Mouse (Mus musculus): ENCODE data around the gene Chn1. TPM values are rescaled to one million over a fixed set of nuclear protein-coding genes. Genes with fewer than 3 reads are reported as not detected.

Gene Chn1
- total RNA-seq, 4 experiments from 2014 or later: 1,425 to 1,608 (median 1,542) TPM

DNA sequence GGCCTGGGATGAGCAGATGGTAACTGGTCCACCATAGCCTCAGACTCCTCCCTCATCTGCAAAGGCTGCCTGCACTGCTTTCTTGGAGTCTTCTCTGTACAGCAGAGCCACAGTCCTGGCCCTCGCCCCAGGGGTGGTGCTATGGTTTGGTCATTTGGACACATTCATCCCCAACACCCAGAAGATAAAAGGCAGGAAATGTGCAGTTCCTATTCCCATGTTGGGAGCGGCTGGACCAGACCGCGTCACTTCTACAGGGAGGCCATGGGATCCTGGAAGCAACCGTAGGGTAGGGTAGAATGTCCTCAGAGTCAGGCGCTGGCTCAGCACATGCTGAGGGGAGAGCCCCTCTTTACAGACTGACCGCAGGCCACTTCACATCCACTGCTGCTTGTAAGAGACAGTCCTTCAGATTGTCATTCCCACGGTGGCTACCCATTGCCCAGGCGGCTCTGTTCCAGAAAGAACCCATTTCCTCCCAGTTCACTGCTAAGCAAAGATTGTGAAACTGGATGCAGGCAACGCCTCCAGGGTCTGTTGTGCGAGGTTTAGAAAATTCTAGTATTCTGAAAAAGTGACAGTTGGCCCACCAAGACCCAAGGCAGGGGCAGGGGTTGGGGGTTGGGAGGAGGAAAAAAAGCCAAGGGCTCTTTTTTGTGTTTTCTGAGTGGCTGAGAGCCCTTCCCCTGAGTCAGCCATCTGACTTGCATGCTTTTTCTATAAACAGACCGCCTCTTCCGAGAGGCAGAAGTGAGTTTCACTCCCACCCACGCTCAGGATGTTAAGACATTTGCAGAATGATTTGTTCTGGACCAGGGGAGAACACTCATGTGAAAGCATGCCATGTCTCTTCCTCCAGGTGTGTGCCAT is 182.7 kb downstream of the Chn1 start:
- peak; percentile 63 to 82 for DNase-seq (ENCODE audit: low spot score in 2 of 2)

DNA sequence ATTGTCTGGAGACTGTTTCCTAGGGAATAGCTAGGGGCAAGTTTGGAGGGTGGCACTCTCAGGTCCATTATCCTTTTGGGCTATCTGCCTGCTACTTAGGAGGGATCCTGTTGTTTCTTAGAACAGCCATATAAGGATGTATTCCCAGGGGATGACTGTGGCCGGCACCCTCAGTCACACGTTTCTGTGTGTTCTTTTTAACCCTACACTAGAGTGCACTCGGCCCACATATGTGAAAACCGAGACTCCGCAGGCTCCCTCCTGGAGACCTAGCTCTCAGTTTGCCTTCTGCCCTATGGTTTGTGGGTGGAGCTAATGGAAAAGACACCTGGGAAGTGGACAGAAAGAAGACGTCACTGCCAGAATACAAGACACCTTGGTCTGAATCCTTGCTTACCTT is 183.9 kb downstream of the Chn1 start:
- no peak for DNase-seq (ENCODE audit: low spot score in 2 of 2)

DNA sequence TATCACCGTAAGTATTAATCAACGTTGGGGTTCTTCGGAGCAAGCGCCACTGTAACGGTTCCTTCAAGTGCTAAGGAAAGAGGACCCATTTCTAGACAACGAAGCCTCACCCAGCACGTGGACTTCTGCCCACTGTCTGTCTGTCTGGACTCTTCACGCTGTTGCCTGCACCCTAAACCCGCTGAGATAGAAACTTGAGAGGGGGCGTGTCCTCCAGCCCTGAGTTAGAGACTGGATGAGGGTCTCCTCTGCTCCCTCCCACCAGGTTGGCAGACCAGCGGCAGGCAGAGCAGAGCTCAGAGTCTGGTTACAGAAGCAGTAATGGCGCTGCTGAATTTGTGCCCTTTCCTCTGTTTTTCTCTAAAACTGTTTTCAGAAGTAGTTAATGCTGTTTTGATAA is 185.0 kb downstream of the Chn1 start:
- DNase-seq (ENCODE audit: low spot score in 2 of 2): no peak

DNA sequence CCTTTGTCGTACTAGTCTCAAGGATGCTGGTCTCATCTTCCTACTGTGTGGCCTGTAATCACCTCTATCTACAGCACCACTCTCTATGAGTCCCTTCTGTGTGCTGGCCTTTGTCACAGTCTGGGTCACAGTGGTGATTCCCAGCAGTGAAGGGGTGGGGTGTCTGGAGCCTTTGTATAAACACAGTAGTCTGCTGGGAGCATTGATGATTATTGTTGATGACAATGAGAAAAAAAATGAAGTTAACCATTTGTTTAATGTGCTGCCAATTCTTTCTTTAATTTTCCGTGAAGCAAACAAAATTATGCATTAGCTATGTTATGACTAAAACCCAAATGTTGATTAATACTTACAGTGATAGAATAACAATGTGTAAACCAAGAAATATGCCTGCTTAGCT is 186.2 kb downstream of the Chn1 start:
- DNase-seq (ENCODE audit: low spot score in 2 of 2): no peak

DNA sequence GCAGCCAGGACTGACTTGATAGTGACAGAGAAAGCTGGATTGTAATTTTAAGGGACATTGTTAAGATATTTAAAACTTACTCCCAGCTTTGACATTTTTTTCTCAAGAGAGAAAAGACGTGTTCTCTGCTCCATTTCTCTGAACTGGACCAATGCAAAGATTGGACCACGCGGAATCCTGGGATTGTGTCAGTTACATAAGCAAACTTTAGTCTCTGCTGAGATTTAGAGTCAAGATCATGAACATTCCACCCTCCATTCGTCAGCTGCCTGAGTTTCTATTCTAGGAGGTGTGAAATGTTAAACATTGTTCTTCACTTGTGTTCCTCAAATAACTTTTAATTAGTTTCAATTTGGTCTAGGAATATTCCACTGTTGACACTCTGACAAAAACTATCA is 188.0 kb downstream of the Chn1 start:
- DNase-seq (ENCODE audit: low spot score in 2 of 2): no peak

DNA sequence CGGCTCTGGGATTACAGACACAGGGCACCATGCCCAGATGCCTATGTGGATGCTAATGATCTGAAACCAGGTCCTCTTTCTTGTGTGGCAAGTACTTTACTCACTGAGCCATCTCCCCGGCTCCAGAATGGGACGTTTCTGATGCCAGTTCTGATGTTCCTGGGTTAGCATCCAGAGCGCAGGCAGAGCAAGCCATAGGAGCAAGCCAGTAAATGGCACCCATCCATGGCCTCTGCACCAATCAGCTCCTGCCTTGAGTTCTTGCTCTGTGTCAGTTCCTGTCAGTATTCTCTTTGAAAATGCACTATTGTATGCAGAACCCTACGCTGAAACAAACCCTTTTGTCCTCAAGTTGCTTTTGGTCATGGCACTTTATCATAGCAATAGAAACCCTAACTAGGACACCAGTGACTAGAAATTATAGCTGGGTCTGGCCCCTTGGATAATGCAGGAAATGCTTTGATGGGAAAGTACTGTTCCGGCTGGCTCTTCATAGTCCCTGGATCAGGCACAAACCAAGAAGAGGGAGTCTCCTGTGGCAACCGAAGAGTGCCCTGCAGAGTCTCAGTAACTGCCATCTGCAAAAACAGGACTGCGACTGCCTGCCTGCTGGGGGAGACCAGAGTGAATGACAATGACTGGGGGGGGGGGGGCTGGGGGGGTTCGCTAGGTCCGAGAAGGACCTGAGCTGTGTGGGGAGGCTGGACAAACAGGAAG is 188.6 kb downstream of the Chn1 start:
- DNase-seq (ENCODE audit: low spot score in 2 of 2): no peak

DNA sequence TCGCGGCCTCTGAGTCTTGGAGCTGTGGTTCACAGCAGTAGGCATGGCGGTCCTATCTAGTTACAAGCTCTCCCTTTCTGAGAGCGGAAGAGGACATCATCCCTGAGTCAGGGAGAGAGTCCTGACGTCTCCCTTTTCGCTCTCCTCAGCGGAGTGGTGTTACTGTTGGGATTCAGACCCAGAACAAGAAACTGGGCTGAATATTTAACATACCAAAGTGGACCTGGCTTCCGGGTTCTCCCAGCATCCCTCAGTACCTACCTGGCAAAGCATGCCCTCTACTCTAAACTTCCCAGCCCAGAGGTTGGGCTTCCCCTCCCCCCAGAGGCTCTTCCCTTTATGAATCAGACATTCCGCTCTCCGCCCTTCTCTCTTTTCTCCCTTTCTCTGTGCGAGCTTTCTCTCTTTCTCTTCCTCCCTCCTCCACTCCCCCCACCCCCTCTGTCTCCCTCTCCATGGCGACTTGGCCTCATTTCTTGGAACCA is 189.8 kb downstream of the Chn1 start:
- no peak for DNase-seq (ENCODE audit: low spot score in 2 of 2)

DNA sequence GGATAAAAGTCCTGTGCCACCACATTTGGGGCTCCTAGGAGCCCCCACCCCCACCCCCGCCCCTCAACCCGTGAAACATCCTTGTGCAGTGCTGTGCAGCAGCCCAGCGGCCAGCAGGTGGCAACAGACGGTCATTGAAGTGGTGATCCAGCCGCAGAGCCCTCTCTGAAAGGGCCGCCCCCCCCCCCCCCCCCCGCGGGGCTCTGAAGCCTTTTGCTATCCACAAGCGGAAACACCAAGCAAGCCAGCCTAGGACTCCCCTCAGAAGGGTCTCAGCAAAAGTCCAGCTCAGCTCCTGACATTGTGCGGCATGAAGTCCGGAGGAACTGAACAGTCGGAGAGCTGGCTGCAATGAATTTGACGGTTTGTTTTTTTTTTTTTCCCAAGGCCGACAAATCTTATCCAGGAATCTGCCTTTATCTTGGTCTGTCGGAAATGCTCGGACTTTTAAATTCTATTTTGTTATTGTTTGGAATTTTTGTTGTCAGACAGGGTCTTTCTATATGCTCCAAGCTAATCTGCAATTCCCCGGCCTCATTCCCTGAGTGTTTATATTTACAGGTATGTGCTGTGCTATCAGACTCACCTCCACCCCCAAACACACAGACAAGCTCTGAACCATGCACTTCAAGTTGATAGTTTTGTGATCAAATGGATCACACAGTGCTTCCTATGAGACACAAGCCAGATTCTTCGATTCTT is 190.3 kb downstream of the Chn1 start:
- DNase-seq (ENCODE audit: low spot score in 2 of 2): peak in 1 of 2 experiments; percentile 79

DNA sequence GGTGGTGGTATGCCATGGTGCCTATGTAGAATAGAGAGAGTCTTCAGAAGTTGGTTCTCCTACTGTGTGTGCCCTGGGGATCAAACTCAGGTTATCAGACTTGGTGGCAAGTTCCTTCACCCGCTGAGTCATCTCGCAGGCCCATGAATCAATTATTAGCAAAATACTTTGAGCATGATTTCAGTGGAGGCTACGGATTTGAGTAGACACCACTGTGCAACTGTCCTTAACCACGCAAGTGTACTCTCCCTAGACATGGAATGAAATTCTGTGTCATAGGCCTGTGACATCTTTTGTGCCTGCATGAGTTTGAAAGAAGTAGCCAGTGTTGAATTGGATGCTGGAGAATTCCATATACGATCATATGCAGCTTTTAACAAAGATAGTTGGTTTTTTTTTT is 194.4 kb downstream of the Chn1 start:
- DNase-seq (ENCODE audit: low spot score in 2 of 2): no peak

DNA sequence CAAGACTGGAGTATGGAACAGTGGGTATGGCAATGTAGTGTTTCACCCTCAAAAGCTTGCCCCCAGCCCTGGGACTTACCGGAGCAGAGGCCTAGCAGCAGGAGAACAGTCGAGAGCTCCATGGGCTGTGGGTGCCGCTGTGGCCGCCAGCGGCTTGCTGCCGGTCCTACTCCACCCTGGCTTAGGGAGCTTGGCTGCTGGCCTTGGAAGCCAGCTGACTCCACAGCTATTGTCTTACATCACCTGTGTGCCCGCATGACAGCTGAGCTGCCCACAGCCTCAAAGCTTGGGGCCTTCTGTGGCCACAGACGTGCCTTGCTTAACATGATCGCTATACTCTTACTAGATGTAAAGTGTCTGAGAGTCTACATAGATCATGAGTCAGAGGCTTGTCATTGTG is 195.0 kb downstream of the Chn1 start, which contains the start of gene Chrna1:
Gene Chrna1 (minus strand): TSS at position 173 of the 400 bp plus-strand sequence.
- no peak for DNase-seq (ENCODE audit: low spot score in 2 of 2)

DNA sequence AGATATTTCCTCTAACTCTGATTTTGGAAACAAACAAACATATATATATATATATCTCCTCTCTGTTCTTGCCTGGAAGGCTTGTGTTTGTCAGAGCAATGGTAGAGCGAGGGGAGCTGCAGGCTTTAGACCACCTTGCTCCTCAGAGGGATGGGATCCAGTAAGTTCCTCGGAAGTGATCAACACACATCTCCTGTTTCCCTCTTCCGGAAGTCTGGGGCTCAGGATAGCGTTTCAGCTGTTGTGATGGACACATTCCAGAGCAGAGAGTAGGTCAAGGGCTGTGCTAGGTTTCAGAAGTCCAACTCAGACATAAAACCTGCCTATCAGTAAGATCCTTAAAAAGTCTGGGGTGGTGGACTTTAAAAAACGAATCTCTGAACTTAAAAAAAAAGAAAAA is 196.0 kb downstream of the Chn1 start:
- no peak for DNase-seq (ENCODE audit: low spot score in 2 of 2)

DNA sequence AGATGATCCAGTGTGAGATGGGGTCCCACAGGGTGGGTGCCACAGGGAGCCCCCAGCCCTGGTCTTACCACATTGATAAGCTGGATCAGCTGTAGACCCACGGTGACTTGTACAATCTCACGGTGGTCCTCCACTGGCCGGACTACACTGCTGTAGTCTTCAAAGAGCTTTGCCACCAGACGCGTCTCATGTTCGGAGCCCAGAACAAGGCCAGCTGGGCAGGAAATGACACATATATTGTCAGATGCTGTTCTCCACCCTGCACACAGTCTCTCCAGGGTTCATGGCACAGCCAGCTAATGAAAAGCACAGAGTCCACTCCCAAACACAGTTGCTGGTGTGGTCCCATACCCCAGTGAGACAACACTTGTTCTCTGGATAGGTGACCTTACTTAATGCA is 200.7 kb downstream of the Chn1 start:
- no peak for DNase-seq (ENCODE audit: low spot score in 2 of 2)

DNA sequence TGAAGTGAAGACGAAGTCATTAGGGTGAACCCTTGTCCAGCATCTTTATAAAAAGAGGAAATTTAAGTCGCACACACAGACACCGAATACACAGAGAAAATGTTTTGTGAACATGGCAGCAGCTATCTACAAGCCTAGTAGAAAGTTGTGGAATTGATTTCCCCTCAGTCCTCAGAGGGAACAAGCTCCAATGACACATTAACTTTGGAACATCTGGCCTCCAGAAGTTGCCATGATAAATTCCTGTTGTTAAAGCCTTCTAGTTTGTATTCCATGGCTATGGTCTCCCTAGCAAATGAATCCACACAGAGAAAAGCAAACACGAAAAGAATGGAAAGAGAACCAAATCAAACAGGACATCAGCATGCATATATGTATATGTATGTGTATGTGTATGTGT is 201.6 kb downstream of the Chn1 start:
- DNase-seq (ENCODE audit: low spot score in 2 of 2): no peak

DNA sequence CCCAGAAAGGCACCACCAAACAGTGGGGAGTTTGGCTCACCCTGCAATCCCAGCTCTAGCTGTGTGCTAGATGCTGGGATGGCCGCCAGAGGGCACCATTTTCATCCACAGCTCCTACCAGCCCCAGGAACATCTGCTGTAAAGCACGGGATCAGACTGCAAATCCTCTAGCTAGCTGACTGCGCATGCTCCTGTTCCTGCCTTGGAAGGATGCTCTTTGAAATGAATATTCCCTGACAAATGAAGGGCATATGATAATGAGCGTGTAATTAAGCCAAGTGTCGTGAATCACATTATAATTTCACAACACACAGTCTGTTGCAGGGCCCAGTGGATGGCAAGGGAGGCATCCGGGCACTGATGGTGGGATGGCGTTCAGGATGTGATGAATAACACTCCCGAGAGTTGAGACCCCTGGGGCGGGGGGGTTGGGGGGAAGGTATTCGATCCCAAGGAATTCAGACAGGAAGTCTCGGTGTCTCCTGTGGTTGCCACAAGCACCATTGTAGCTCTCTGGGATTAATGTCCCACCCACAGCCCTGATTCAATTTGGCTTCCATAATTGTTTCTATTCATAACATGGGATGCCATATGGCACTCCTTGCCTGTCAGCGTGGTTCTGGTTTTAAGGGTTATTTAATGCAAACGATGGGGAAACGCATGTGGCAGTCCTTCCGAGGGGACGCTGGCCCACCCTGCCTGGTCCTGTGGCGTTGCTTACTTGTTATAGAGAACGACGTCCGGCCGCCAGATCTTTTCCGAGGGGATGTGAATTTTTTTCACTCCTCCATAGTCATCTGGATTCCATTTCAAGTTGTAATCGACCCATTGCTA is 202.4 kb downstream of the Chn1 start:
- DNase-seq (ENCODE audit: low spot score in 2 of 2): peak; percentile 94

DNA sequence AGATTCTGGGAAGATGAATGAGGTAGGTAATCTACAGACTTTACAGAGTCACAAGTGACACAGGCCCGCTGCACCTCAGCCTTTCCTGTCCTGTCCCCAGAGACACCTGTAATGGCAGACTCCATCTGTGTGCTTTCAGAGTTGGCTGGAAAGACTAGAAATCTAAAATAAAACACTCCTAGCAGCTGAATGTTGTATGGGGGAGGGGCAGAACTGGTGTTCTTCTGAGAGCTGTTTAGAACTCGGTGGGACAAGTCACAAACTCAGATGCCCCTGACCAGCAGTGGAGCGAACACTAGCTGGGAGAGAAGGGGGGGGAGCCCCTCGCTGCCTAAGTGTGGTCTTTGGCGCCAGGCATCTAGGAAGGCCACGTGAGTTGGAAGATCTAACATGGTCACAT is 203.2 kb downstream of the Chn1 start:
- no peak for DNase-seq (ENCODE audit: low spot score in 2 of 2)

DNA sequence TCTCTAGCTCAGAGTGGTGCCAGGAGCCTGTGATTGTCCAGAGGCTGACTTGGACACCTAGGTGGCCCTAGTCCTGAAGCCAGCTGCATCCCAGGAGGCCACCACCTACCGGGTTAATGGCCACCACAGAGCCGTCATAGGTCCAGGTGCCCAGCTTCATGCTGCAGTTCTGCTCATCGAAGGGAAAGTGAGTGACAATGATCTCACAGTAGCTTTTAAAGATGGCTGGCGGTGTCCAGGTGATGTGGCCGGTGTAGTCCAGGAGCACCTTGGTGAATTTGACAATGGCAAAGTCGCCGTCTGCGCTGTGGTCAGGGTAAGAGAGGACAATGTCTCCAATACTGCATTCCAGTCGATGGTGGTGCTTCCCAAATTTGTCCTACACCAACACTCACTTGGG is 203.8 kb downstream of the Chn1 start:
- DNase-seq (ENCODE audit: low spot score in 2 of 2): no peak

DNA sequence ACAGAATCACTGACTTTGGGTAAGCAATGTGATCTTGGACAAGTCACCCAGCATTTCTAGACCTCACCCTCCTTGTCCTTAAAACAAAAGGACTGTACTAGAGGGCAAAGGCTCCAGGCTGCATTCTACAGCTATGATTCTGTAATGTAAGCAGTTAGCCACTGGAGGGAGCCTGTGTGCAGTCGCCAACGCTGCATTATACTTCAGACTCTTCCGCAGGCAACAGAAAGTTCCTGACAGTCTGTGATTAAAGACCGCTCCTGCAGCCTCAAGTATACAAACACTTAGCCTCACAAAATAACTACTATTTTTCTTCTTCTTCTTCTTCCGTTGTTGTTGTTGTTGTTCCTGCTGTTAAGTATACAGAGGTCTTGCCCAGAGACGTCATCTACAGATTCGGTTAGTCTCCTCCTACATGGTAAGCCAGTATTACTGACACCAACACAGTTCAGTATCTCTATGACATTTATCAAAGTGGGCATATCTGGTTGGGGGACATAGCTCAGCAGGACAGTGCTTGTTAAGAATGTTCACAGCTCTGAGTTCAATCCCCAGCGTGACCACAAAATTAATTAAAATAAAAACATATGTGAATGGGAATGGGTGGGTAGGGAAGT is 208.0 kb downstream of the Chn1 start:
- DNase-seq (ENCODE audit: low spot score in 2 of 2): peak in 1 of 2 experiments; percentile 57

DNA sequence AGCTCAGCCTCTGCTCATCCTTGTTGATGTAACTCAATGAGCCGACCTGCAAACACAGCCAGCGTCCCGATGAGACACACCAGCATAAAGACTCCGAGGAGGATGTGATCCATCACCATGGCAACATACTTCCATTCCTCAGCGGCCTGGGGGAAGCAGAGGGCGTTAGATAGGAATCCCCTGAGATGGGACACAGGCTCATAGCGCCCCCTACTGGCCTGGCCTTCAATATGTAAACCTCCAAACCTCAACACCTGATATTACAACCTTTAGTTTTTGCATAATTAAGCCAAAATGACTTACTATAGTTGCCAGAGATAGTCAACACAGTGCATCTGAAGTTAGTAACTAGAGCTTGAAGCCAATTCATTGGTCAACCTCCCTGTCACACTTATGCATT is 209.0 kb downstream of the Chn1 start:
- DNase-seq (ENCODE audit: low spot score in 2 of 2): no peak

DNA sequence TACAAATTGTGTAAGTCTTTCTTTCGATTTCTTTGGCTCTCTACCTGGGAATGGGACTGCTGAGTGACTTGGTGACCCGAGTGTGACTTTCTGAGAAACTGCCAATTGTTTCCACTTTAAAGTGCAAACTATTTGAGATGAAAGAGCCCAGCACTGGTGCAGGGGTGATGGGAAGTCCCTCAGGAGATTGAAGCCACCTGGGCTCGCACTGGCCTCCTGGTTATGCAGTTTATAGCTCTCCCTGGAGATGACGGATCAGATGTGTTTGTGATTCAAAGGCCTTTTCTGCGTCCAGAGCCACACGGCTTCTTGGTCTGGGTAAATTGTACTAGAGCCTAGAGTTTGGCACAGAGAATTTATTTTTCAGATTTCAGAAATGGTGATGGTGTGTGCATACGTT is 211.5 kb downstream of the Chn1 start:
- no peak for DNase-seq (ENCODE audit: low spot score in 2 of 2)

DNA sequence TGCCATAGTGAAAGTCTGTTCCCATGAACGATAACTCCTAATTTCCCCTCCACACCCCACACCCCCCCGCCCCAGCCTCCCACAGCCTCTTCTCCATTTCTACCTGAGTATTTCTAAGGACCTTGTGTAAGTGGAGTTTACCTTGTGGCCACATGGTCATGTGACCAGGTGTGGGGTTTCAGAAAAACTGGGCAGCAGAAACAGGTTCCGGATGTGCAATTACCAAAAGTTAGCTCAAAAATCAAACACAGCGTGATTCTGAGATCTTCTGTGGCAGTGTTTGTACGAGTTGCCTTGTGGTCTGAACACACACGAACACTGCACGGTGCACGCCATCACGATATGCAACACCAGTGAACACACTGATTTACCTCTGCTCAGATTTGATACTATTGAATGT is 212.5 kb downstream of the Chn1 start:
- DNase-seq (ENCODE audit: low spot score in 2 of 2): no peak

DNA sequence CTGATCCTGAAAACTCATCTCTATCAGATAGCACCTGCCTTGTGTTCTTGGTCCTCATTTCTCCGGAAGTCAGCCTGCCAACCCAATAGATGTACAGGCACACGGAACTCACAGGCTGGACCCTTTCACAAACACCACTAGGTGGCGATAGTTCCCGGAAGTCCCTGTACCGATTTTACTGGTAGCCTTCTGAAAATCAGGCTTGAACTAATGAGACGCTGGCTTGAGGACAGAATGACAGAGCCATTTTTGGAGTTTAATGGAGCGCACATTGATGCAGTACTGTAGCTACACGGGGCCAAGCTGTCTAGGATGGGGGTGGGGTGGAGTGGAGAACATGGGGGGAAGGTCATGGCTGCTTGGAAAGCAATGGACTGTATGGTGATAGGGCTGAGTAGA is 213.5 kb downstream of the Chn1 start:
- DNase-seq (ENCODE audit: low spot score in 2 of 2): no peak

Data from layer of hippocampus, adult 8-10 months (tissue).